Mouse (Mus musculus): ENCODE data around the gene Gm20388. TPM values are rescaled to one million over a fixed set of nuclear protein-coding genes. Genes with fewer than 3 reads are reported as not detected.
A peak's percentile ranks its signal among the peaks of the same experiment; 100 is the strongest.
"Not testable (repeated sequence)": the region's sequence is repeated elsewhere in the genome, so short reads cannot be mapped to it uniquely, and the experiment has no call there.

Gene Gm20388
- total RNA-seq, 2 experiments from 2014 or later: 5.8 TPM; not detected in 1

DNA sequence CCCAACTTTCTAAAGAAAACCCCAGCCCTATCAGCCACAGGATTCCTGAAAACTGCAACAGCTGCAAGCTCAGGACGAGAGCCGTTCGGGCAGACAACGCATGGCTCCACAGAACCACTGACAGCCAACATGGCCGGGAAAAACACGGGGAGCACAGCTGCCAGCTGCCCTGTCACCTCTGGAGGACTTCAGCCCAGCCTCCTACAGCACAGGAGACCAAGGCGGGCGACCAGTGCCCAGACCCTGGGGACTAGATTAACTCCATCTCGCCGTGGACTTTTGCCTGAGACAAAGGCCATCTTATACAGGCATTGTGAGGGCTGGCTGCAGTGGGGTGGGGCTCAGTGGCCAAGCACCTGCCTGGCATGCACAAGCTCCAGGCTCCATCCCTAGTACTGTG lies 1739.3 kb downstream of the Gm20388 start:
- no peak for DNase-seq

GRCm38 (mm10) chr8:121650389-121651307 lies 1740.0 kb downstream of the Gm20388 start:
- no peak for DNase-seq

- DNase-seq: no peak
These were observed 1740.8 kb downstream of the Gm20388 start for GRCm38 (mm10) chr8:121651308-121651873.

DNA sequence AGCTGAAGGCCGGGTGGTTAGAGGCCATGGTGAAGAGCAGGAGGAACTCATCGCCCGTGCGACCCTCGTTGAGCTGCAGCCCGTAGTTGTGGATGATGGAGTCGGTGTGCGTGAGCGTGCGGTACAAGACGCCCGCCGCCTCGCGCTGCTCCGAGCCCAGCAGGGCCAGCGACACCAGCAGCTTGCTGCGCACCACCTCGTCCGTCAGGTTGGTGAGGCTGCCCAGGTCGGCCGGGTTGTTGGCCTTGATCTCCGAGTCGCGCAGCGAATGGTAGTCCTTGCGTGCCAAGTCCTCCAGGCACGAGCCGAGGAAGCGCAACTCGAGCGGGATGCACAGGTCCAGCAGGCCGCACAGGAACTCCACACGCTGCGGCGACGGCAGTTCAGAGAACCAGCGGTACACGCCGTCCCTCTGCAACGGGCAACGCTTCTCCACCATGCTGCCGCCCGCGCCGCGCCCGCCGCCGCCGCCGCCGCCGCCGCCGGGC lies 1741.3 kb downstream of the Gm20388 start:
- peak; percentile 63 for DNase-seq

DNA sequence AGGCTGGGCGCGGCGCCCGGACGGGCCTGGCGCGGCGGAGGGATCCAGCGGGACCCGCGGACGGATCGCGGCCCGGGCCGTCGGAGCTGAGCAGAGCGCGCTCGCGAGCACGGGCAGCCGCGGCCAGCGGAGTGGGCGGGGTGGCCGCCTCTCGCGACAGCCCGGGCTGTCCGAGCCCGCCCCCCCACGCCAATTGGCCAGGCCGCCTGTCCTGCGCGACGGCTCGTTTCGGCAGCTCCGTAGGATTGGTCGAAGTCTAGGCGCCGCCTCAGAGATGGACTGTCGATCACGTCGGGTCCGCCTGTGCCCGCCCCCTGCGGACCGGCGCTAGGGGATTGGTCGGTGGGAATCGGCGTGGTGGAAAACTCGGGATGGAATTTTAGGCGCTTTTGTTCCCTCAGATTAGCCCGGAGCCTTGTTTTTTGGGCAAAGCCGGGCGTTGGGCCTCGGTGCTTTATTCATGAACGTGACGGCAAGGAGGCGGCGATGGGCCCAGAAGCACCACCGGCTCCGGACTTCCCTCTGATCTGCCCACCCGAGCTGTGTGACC lies 1742.2 kb downstream of the Gm20388 start, which contains the start of gene Zcchc14:
Zcchc14 (minus strand) TSS at position 128 of the 550 bp plus-strand sequence.
- peak; percentile 98 for DNase-seq

- peak; percentile 52 for DNase-seq
These were observed 1742.8 kb downstream of the Gm20388 start for GRCm38 (mm10) chr8:121653340-121654019.

DNA sequence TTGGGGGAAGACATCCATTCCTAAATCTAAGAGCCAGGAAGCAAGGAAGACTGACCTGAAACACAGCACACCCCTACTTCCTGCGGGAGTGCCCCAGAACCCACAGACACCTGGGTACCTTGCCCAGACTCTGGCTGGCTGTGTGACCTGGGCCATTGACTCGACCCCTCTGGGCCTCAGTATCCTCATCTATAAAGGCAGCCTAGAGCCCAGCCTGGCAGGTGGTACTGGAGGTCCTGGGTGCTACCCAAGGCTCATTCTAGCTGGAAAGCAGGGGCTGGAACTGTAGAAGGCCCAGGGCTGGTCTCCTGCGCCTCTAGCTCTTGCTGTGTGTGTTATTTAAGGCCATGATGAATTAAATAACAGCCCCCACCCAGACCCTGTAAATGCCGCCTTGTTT lies 1743.5 kb downstream of the Gm20388 start:
- no peak for DNase-seq

DNA sequence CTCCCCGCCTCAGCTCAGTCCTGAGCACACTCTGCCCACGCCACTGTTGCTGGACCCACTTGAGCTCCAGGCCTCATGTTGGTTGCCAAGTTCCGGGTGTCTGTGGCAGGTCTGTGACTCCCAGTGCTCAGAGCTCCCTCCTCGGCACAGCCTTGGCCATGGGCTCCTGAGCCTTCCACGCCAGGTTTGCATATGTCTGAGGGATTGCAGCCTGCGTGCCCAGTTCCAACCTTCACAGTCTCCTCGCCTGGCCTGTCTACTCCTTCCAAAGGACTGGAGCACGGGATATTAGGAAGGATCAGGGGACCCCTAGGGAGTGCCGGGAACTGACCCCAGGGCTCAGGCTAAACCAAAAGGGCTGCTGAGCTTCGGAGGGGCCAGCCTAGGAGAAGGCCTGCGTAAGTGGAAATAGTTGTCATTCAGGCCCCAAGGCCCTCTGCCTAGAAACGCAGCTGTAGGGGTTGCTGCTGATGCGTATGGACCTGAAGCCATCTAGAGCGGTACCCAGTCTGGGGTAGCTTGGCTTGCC lies 1744.4 kb downstream of the Gm20388 start:
- no peak for DNase-seq

DNA sequence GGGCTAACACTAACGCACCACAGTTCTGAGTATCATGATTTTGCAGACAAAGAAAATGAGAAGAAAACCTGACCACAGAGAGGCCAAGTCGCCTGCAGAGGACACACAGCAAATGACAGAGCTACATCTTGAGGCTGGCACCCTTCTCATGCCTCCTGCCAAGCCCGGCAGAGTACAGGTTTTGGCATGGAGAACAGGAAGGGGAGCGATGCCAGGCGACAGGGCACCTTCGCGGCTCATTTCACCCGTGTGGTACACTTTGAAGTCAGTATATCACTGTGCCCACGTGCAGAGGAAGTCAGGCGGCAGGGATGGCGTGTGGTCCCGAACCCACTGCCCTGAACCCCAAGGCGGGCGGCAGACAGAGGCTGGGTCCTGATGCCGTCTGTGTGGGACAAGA lies 1750.0 kb downstream of the Gm20388 start:
- no peak for DNase-seq

- no peak for DNase-seq
These were observed 1751.2 kb downstream of the Gm20388 start for GRCm38 (mm10) chr8:121661631-121662357.

GRCm38 (mm10) chr8:121663101-121663500 lies 1752.5 kb downstream of the Gm20388 start:
- no peak for DNase-seq

DNA sequence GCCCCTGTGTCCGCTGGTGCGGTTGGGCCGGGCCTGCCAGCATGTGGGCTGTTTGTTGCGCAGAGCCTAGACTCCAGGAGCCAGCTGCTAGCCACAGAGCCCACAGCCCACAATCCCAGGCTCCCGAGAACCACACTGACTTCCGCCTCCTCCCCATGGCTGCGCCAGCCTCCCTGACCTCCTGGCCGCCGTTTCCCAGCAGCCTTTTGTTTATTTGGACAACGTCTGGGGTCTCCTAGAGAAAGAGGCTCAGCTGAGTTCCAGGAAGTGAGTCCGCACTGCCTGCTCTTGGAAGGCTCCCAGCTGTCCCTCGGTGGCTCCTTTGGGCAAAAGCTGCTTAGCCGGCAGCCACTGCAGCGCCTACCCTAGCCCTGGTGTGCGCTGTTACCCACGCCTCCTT lies 1754.7 kb downstream of the Gm20388 start:
- peak; percentile 84 for DNase-seq

- DNase-seq: not testable (repeated sequence)
These were observed 1757.4 kb downstream of the Gm20388 start for GRCm38 (mm10) chr8:121667936-121668500.

DNA sequence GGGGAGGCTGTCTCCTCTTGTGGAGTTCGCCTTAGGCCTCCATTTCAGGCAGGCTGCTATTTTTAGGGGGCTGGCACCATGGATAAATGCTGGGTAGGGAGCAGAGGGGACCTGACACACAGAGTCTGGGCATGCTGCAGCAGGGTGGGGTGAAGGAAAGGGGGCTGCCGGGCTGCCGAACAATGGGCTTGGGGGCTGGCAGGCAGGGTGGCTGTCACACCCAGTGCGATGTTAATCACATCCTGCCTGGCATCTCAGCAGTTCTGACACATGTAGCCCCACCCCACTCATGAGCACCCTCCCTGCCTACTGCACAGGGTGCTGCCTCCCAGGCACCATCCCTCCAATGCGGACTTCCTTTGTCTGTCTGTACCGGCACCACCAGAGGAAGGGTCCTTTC lies 1757.9 kb downstream of the Gm20388 start:
- DNase-seq: peak; percentile 33

DNA sequence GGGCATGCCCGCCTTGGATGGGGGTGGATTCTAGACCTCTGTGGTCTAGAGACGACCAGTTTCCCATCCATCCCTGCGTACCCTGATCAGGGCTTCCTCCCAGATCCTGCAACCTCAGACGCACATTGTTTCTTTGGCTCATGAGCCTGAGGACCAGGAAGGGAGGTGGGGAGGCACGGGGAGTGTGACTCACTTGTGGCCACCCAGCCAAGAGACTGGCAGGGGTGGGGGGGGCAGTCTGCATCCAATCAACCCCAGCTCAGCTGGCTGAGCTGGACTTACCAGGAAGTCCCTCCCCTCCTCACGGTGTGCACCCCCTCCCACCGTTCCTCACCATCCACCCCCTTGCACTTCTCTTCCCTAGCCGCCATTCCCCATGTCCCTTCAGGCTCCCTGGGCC lies 1758.6 kb downstream of the Gm20388 start:
- peak; percentile 38 for DNase-seq

- DNase-seq: no peak
These were observed 1762.5 kb downstream of the Gm20388 start for GRCm38 (mm10) chr8:121673153-121673552.

- DNase-seq: no peak
These were observed 1763.3 kb downstream of the Gm20388 start for GRCm38 (mm10) chr8:121673917-121674316.

DNA sequence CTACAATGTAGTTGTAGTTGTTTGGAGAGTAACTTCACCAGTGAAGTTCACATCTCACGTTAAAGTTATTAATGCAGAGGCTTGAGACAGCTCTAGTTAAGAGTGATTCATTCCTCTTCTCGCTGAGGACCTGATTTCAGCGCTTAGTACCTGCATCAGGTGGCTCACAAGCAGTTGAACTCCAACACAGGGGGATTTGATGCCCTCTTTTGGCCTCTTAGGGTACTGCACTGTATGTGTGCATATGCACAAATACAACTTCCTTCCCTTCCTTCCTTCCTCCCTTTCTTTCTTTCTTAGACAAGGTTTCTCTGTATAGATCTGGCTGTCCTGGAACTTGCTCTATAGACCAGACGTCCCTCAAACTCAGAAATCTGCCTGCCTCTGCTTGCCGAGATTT lies 1763.9 kb downstream of the Gm20388 start:
- DNase-seq: no peak

- no peak for DNase-seq
These were observed 1764.5 kb downstream of the Gm20388 start for GRCm38 (mm10) chr8:121675161-121675560.

DNA sequence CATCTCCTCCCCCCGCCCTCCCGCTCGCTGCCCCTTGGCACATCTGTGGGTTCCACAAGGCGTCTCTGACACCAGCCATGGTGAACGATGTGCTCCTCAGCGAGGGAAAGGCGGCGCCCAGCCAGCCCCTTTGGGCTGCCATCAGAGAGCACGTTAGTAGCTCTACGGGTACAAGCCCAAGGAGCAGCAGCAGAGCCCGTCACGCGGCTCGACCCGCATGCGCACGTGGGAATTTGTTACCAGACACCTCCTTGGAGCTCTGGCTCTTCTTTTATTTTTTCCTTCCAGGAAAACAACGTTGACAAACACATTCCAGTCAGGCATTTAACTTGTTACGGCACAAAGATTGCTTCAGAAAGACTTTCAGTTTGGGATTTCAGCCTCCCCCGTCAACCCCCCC lies 1765.1 kb downstream of the Gm20388 start:
- DNase-seq: peak; percentile 34

- DNase-seq: no peak
These were observed 1768.1 kb downstream of the Gm20388 start for GRCm38 (mm10) chr8:121678696-121679095.

All from heart, postnatal 4 days (tissue).